Mouse (Mus musculus): ENCODE results near the gene Gnmt. TPM values are rescaled to one million over a fixed set of nuclear protein-coding genes. Genes with fewer than 3 reads are reported as not detected.
A peak's percentile ranks its signal among the peaks of the same experiment; 100 is the strongest.

The Gnmt gene
- 0.37 TPM in 1 of 2 replicates, not detected in the other for polyA plus RNA-seq (2014; fragmentation: Nextera tagmentation; extraction: Ambion mirVana)

DNA sequence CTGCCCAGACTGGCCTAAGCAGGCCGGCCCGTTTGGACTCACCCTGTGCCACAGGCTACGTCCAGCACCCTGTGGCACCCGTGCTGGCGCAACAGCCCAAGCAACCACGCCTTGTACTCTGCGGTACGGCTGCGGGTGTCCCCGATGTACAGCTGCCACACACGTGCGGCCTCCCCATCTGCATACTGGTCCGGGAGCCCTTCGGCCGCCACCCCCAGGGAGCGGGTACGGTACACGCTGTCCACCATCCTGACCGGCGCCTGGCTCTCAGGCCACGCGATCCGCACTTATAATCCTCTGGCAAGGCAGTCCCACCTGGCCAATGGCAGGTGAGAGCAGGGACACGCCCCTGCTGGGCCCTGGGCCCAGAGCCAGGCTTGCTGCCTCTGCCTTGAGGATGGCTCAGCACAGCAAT is at the start of gene Gnmt:
TSS of gene Gnmt (minus strand) at position 265 of the 415 bp plus-strand sequence.
- no peak for ATAC-seq (ENCODE audit: insufficient read depth, low FRiP score, low TSS enrichment)
- peaks cover 6% of the 10 kb centered on the region; the same call in 1 of the 2 replicates for H3K27me3 ChIP-seq (ENCODE audit: control insufficient read depth, insufficient read depth, low read length)
- no peak within 1 kb of the TSS for H3K27ac ChIP-seq (ENCODE audit: low read depth, low read length)
- H3K9ac ChIP-seq (ENCODE audit: low read length) = peak within 1 kb of the TSS; percentile 32; the same call in 1 of the 2 replicates
- DNase-seq (ENCODE audit: low spot score) = no peak
- H3K4me2 ChIP-seq (ENCODE audit: low read depth) = no peak within 1 kb of the TSS; the same call in 1 of the 2 replicates
- no peaks in the 10 kb centered on the region for H3K4me1 ChIP-seq (ENCODE audit: control insufficient read depth, insufficient read depth, low read length)
- no peaks in the 10 kb centered on the region; the same call in 1 of the 2 replicates for H3K36me3 ChIP-seq (ENCODE audit: control insufficient read depth, insufficient read depth, low read length)
- 18% methylated on average over 24 of the region's 24 CpGs for WGBS
- H3K4me3 ChIP-seq (ENCODE audit: low read depth, low read length) = no peak within 1 kb of the TSS
- no peaks in the 10 kb centered on the region for H3K9me3 ChIP-seq (ENCODE audit: control insufficient read depth, low read length)

DNA sequence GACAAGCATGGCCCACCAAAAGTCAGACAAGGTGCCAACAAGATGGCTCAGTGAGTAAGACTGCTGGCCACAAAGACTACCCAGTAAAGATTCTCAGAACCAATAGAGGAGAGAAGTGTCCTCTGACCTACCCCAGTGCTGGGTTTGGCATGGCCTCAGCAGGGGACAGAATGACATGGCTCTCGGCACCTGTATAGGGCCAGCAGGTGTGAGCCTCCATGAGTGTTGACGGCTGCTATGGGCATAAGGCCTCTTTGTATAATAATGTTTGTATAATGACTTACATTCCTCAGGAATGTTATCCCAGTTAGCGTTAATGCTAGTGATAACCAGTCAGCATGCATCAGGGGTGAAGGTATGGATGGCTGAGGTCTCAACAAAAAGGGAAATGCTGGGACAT is 47.1 kb upstream of the Gnmt start:
- Histone ChIP-seq H3K4me1 (ENCODE audit: control insufficient read depth, insufficient read depth, low read length) (peaks cover 13% of the 10 kb centered on the region), H3K4me3 (ENCODE audit: low read depth, low read length) (no peak overlapping the region), H3K27ac (ENCODE audit: low read depth, low read length) (no peak overlapping the region), H3K36me3 (ENCODE audit: control insufficient read depth, insufficient read depth, low read length) (peaks cover 34% of the 10 kb centered on the region), H3K27me3 (ENCODE audit: control insufficient read depth, insufficient read depth, low read length) (no peaks in the 10 kb centered on the region), H3K9me3 (ENCODE audit: control insufficient read depth, low read length) (no peaks in the 10 kb centered on the region), H3K4me2 (ENCODE audit: low read depth) (no peak overlapping the region), H3K9ac (ENCODE audit: low read length) (no peak overlapping the region)
- ATAC-seq (ENCODE audit: insufficient read depth, low FRiP score, low TSS enrichment) = no peak
- 90% methylated on average over 3 of the region's 3 CpGs for WGBS
- DNase-seq (ENCODE audit: low spot score) = no peak

DNA sequence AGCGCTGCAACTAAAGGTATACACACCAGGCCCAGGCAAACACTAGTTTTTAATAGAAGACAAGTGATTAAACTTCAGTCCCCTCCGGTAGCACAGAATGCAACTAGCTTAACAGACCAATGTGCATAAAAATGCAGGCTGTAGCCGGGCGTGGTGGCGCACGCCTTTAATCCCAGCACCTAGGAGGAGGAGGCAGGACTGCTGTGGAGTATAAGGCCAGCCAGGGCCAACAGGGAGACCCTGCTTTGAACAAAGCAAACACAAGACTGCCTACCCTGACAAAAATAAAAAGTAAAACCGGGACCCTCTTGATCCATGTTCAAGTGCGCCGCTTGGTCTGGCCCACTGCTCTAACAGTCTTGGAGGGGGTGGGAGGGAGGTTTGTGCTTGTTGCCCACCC is 46.1 kb upstream of the Gnmt start:
- WGBS = 95% methylated on average over 9 of the region's 9 CpGs
- H3K9ac ChIP-seq (ENCODE audit: low read length) = no peak overlapping the region
- no peak overlapping the region for H3K4me2 ChIP-seq (ENCODE audit: low read depth)
- DNase-seq (ENCODE audit: low spot score) (no peak), ATAC-seq (ENCODE audit: insufficient read depth, low FRiP score, low TSS enrichment) (no peak)
- peaks cover 30% of the 10 kb centered on the region for H3K36me3 ChIP-seq (ENCODE audit: control insufficient read depth, insufficient read depth, low read length)
- H3K4me3 ChIP-seq (ENCODE audit: low read depth, low read length) = no peak overlapping the region
- peaks cover 13% of the 10 kb centered on the region for H3K4me1 ChIP-seq (ENCODE audit: control insufficient read depth, insufficient read depth, low read length)
- no peaks in the 10 kb centered on the region for H3K27me3 ChIP-seq (ENCODE audit: control insufficient read depth, insufficient read depth, low read length)
- no peak overlapping the region for H3K27ac ChIP-seq (ENCODE audit: low read depth, low read length)
- no peaks in the 10 kb centered on the region for H3K9me3 ChIP-seq (ENCODE audit: control insufficient read depth, low read length)

DNA sequence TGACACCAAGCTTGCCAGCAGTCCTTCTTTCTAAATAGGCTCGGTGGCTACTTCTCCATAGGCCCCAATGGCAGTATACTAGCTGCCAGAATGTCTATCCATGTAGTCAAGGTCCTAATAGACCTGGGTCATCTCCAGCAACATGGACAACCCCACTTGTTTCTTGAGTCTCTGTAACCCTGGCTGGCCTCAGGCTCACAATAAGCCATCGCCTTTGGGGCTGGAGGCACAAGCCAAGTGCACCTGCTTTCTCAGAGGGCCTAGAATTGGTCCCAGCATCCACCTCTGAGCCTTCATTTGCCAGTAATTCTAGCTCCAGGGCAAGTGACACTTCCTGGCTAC is 45.1 kb upstream of the Gnmt start:
- 57% methylated on average over 2 of the region's 2 CpGs for WGBS
- no peak for ATAC-seq (ENCODE audit: insufficient read depth, low FRiP score, low TSS enrichment)
- DNase-seq (ENCODE audit: low spot score) = no peak
- Histone ChIP-seq H3K27me3 (ENCODE audit: control insufficient read depth, insufficient read depth, low read length) (no peaks in the 10 kb centered on the region), H3K9me3 (ENCODE audit: control insufficient read depth, low read length) (no peaks in the 10 kb centered on the region), H3K27ac (ENCODE audit: low read depth, low read length) (no peak overlapping the region), H3K36me3 (ENCODE audit: control insufficient read depth, insufficient read depth, low read length) (peaks cover 22% of the 10 kb centered on the region), H3K4me3 (ENCODE audit: low read depth, low read length) (no peak overlapping the region), H3K4me2 (ENCODE audit: low read depth) (peak overlapping the region; percentile 85; the same call in 1 of the 2 replicates), H3K4me1 (ENCODE audit: control insufficient read depth, insufficient read depth, low read length) (peaks cover 13% of the 10 kb centered on the region), H3K9ac (ENCODE audit: low read length) (no peak overlapping the region)

DNA sequence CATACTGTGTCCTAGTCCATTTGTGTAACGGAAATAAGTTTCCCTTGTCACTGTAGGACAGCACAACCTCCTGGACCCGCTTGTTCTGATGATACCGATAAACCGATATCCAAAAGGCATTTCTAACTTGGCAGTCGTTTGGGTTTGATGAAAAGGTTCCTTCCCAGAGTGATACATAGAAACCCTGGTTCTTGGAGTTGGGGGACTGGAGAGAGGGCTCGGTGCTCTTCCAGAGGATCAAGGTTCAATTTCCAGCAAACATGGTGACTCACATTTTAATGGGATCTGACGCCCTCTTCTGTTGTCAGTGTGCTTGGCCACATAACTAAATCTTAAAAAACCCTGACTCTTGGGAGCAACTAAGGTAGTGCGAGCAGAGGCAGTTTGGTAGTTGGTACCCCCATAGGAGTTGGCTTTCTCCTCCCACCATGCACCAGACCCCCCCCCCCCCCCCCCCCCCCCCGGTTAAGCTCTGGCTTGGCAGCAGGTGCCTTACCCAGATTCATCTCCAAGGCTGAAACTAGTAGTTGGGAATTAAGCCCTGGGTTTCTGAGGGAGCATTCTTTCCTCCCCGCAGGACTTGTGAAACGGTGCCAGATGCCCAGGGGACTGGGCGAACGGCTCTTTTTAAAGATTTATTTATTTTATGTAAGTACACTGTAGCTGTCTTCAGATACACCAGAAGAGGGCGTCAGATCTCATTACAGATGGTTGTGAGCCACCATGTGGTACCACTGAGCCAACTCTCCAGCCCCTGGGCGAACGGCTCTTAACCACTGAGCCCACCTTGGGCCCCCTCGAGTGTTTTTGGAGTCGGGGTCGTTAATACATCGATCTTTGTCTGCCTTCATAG is 44.5 kb upstream of the Gnmt start:
- no peaks in the 10 kb centered on the region for H3K27me3 ChIP-seq (ENCODE audit: control insufficient read depth, insufficient read depth, low read length)
- DNase-seq (ENCODE audit: low spot score) (peak; percentile 41), ATAC-seq (ENCODE audit: insufficient read depth, low FRiP score, low TSS enrichment) (0 out of 2 replicates have a peak, but pooled peaks have one; percentile 27)
- 10% methylated on average over 19 of the region's 20 CpGs for WGBS
- H3K4me1 ChIP-seq (ENCODE audit: control insufficient read depth, insufficient read depth, low read length) = peaks cover 13% of the 10 kb centered on the region
- no peak overlapping the region for H3K27ac ChIP-seq (ENCODE audit: low read depth, low read length)
- peak overlapping the region; percentile 84 for H3K9ac ChIP-seq (ENCODE audit: low read length)
- no peaks in the 10 kb centered on the region for H3K9me3 ChIP-seq (ENCODE audit: control insufficient read depth, low read length)
- H3K4me2 ChIP-seq (ENCODE audit: low read depth) = peak overlapping the region; percentile 85
- peaks cover 20% of the 10 kb centered on the region for H3K36me3 ChIP-seq (ENCODE audit: control insufficient read depth, insufficient read depth, low read length)
- peak overlapping the region; percentile 84 for H3K4me3 ChIP-seq (ENCODE audit: low read depth, low read length)

DNA sequence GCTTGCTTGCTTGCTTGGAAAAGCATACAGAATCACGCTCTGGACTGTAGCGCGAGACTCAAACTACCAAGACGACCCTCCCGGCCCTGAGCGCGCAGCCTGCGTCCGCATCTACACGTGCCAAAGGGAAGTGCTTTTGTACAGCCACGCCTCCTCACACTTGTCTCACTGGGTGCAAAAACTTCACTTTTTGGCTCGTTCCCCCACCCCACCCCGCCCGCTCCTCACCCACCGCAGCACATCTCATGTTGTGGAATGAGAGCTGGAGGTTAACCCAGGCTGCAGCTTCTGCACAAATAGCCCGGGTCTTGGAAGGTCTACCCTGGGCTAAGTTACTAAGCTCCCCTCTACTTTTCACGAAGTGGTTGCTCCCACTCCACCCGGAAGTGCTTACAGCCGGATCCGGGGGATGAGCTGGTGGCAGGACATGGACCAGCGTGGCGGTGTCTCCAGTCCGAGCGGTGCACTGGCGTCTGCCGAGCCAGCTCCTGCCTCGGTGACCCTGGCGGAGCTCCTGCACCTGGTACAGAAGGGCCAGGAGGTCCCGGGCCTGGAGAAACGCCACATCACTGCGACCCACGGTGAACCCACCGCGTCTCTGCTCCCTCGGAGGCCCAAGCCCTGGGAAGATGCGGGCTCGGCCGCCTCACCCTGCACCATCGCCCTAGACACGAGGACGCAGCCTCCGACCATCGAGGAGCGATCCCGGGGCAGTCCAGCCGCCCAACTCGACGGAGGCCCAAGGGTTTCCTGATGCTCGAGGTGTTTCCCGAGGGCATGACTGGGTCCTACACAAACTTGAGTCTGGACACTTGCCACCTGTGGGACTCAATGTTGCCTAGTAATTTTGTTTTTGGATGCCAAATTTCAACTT is 43.7 kb upstream of the Gnmt start, which contains the start of gene 2310039H08Rik:
TSS of gene 2310039H08Rik (plus strand) at position 232 of the 874 bp plus-strand sequence.
- peak within 1 kb of the TSS; percentile 84 for H3K9ac ChIP-seq (ENCODE audit: low read length)
- peak; percentile 89 for ATAC-seq (ENCODE audit: insufficient read depth, low FRiP score, low TSS enrichment)
- H3K4me2 ChIP-seq (ENCODE audit: low read depth) = peak within 1 kb of the TSS; percentile 85
- H3K36me3 ChIP-seq (ENCODE audit: control insufficient read depth, insufficient read depth, low read length) = peaks cover 13% of the 10 kb centered on the region
- no peaks in the 10 kb centered on the region for H3K27me3 ChIP-seq (ENCODE audit: control insufficient read depth, insufficient read depth, low read length)
- no peaks in the 10 kb centered on the region for H3K9me3 ChIP-seq (ENCODE audit: control insufficient read depth, low read length)
- WGBS = under 1% methylated on average over 50 of the region's 50 CpGs
- peak; percentile 88 for DNase-seq (ENCODE audit: low spot score)
- H3K4me1 ChIP-seq (ENCODE audit: control insufficient read depth, insufficient read depth, low read length) = peaks cover 13% of the 10 kb centered on the region
- peak within 1 kb of the TSS; percentile 84 for H3K4me3 ChIP-seq (ENCODE audit: low read depth, low read length)
- H3K27ac ChIP-seq (ENCODE audit: low read depth, low read length) = 0 out of 2 replicates have a peak within 1 kb of the TSS, but pooled peaks have one; percentile 21

DNA sequence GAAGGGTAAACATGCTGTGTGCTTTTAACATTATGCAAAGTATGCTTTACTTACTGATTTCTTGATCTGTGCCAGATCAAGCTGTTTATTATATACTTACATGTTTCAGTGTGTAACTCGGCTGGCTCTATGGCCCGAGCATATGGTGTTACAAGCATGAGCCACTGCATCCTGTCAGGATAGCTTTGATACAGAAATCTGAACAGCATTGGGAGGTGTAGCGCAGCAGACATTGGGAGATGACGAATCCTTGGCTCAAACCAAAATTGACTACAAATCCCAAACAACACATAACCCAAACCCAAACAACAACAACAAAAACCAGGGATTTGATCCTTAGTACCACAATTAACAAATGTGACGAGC is 43.1 kb upstream of the Gnmt start:
- 11% methylated on average over 5 of the region's 5 CpGs for WGBS

DNA sequence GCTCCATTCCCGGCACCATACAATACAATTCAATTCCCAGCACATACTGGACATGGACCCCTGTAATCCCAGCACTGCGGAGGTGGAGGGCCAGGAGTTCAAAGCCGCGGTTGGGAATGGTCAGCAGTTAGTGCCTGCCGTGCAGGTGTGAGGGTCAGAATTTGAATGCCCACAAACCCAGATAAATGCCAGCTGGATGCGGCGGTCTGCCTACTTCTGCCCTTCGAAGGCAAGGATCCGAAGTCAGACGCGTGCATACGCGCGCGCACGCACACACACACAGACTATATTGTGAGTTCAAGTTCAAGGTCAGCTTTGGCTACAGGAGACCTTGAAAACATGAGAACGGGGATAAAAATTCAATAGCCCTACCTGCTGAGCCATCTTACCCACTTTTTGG is 42.6 kb upstream of the Gnmt start:
- H3K4me1 ChIP-seq (ENCODE audit: control insufficient read depth, insufficient read depth, low read length) = peaks cover 13% of the 10 kb centered on the region
- peak overlapping the region; percentile 85 for H3K4me2 ChIP-seq (ENCODE audit: low read depth)
- H3K9ac ChIP-seq (ENCODE audit: low read length) = peak overlapping the region; percentile 84
- H3K9me3 ChIP-seq (ENCODE audit: control insufficient read depth, low read length) = no peaks in the 10 kb centered on the region
- no peak for DNase-seq (ENCODE audit: low spot score)
- peaks cover 8% of the 10 kb centered on the region for H3K36me3 ChIP-seq (ENCODE audit: control insufficient read depth, insufficient read depth, low read length)
- H3K4me3 ChIP-seq (ENCODE audit: low read depth, low read length) = peak overlapping the region; percentile 84
- H3K27me3 ChIP-seq (ENCODE audit: control insufficient read depth, insufficient read depth, low read length) = no peaks in the 10 kb centered on the region
- ATAC-seq (ENCODE audit: insufficient read depth, low FRiP score, low TSS enrichment) = no peak
- 68% methylated on average over 17 of the region's 17 CpGs for WGBS
- no peak overlapping the region for H3K27ac ChIP-seq (ENCODE audit: low read depth, low read length)

More for the DNA sequence above, 43.1 kb upstream of the Gnmt start:
- ATAC-seq (ENCODE audit: insufficient read depth, low FRiP score, low TSS enrichment) = no peak
- H3K9ac ChIP-seq (ENCODE audit: low read length) = peak overlapping the region; percentile 84
- no peaks in the 10 kb centered on the region for H3K27me3 ChIP-seq (ENCODE audit: control insufficient read depth, insufficient read depth, low read length)
- peaks cover 8% of the 10 kb centered on the region for H3K36me3 ChIP-seq (ENCODE audit: control insufficient read depth, insufficient read depth, low read length)
- H3K27ac ChIP-seq (ENCODE audit: low read depth, low read length) = 0 out of 2 replicates have a peak overlapping the region, but pooled peaks have one; percentile 11
- DNase-seq (ENCODE audit: low spot score) = no peak
- H3K4me3 ChIP-seq (ENCODE audit: low read depth, low read length) = peak overlapping the region; percentile 84
- H3K4me1 ChIP-seq (ENCODE audit: control insufficient read depth, insufficient read depth, low read length) = peaks cover 13% of the 10 kb centered on the region
- peak overlapping the region; percentile 85 for H3K4me2 ChIP-seq (ENCODE audit: low read depth)
- no peaks in the 10 kb centered on the region for H3K9me3 ChIP-seq (ENCODE audit: control insufficient read depth, low read length)

Data from neural tube, embryonic 11.5 days (tissue).